Mouse (Mus musculus): ENCODE data around the gene Cmklr1. TPM values are rescaled to one million over a fixed set of nuclear protein-coding genes. Genes with fewer than 3 reads are reported as not detected.
"Not testable (repeated sequence)": the region's sequence is repeated elsewhere in the genome, so short reads cannot be mapped to it uniquely, and the experiment has no call there.

Cmklr1 gene
- polyA plus RNA-seq, 1 experiment, result 4.0 TPM

DNA sequence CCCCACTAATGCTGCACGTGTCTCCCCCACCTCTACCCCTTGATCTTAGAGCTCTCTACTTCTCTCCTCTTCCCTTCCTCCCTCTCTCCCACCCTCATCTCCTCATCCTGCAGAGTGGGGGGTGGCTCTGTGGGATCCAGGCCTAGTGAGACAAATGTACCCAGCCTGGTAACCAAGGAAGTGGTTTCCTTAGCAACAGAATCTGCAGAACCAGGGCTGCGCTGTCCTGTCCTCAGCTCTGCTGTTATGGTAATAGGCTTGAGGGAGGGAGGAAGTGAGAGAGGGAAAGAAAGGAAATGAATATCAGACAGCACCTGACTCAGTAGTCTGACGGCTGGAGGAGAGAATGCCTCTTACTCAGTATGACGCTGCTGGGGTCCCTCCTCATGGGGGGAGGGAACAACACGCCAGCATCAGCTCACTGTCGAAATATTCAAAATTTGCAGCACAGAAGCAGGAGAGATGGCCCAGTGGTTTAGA lies 58.4 kb downstream of the Cmklr1 start:
- DNase-seq (ENCODE audit: extremely low spot score in 1 of 2, low spot score in 1 of 2), result peak; percentile 89 to 90

DNA sequence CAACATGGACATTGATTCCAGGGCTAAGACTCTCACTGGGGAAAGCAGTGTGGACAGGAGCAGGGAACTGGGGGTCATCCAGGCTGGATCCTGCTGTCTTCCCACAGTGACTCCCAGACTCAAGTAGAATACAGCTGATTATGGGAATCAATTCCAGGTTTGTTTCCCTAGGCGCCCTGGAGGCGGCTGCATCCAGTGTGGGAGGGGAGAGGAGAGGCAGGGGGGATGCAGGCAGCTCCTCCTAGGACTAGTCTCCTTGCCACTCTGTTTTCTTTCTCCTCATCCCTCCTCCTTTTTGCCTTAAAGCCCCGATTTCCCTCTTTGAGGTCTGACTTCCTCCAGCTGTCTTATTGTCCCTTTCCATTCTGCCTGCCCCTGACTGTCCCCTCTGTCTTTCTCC lies 59.1 kb downstream of the Cmklr1 start:
- peak in 1 of 2 experiments; percentile 59 for DNase-seq (ENCODE audit: extremely low spot score in 1 of 2, low spot score in 1 of 2)

DNA sequence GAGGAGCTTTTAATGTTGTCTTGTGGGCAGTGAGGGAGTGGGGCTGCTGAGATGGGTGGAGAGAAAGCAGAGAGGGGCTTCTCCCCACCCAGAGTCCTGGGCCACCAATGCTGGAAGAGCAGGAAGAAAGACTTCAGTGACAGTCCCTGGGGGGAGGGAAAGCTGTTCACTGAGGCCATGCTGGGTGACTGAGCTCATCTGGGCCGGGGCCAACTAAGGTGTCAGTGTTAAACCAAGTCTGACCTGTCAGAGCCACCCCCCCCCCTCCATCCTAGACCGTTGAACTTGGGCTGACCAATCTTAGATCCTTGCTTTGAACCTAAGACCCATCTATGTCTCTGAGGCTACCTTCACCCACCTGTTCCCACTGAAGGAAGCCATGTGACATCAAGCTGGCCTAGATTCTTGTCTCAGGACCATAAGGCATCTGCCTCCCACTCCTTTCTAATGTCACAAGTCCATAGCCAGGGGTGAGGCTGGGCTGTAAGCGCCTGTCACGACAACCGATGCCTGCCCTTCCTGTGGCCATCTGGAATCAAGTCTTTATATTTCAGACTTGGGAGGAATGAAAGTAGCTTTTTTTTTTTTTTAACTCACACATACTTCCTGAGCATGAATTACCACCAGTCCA lies 60.1 kb downstream of the Cmklr1 start:
- DNase-seq (ENCODE audit: extremely low spot score in 1 of 2, low spot score in 1 of 2), result no peak

DNA sequence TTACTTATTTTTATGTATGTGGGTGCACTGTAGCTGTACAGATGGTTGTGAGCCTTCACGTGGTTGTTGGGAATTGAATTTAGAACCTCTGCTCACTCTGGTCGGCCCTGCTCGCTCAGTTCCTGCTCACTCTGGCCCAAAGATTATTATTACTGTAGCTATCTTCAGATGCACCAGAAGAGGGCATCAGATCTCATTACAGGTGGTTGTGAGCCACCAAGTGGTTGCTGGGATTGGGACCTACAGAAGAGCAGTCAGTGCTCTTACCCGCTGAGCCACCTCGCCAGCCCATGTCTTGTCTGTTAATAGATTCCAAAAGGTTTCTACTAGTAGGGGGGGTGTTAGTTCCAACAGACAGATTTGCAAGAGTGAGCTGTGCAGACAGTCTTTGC lies 63.8 kb downstream of the Cmklr1 start:
- DNase-seq (ENCODE audit: extremely low spot score in 1 of 2, low spot score in 1 of 2), result not testable (repeated sequence)

DNA sequence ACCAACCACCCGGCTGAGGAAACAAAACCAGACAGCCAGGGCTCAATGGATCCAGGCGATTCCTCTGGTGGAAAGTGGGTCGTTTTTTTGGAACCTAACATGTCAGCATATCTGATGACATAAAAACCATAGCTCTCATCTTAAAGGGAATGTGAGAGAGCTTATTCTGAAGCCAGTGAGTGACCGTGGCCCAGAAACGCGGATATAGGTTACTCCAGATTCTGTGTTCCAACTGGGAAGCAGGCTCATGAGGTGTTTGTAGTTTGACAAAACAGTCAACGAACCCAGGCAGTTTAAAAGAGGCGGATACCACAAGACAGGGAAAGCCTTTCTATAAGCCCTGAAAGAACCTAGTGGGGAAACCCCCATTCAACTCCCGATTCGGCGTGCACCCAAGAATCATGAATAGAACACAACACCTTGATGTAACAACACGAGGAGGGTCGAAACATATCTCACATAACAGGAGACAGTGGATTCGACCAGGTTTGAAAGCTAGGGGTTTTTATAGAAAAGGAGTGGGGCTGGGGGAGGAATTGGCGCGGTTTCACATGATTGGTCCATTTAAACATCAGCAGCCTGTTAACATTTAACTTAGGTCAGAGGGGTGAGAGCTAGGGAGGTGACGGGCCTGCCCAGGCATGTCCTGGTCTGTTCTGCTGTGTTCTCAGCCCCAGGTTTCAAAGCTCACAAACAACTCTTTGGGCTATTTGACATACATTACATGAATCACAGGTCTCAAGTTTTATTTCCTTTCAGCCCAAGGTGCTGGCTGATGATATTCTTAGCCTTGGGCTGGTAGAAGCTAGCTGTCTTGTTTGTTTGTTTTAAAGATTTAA lies 64.4 kb downstream of the Cmklr1 start:
- DNase-seq (ENCODE audit: extremely low spot score in 1 of 2, low spot score in 1 of 2), result not testable (repeated sequence)

DNA sequence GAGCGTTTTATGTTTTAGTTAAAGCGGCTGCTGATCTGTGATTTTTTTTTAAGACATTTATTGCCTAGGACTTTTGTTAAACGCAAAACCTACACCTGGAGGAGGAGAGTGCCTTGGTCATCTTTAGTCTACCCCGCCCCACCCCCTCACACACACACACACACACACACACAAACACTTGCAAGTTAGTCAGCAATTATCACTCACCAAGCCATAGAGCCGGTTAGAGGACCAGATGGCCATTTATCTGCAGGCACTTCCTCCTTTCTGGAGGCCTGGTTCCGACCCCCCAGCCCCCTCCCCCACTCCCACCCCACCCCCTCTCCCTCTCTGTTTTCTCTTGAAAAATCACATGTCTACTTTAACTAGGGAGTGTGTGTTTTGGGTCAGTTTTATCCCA lies 65.8 kb downstream of the Cmklr1 start:
- no peak for DNase-seq (ENCODE audit: extremely low spot score in 1 of 2, low spot score in 1 of 2)

DNA sequence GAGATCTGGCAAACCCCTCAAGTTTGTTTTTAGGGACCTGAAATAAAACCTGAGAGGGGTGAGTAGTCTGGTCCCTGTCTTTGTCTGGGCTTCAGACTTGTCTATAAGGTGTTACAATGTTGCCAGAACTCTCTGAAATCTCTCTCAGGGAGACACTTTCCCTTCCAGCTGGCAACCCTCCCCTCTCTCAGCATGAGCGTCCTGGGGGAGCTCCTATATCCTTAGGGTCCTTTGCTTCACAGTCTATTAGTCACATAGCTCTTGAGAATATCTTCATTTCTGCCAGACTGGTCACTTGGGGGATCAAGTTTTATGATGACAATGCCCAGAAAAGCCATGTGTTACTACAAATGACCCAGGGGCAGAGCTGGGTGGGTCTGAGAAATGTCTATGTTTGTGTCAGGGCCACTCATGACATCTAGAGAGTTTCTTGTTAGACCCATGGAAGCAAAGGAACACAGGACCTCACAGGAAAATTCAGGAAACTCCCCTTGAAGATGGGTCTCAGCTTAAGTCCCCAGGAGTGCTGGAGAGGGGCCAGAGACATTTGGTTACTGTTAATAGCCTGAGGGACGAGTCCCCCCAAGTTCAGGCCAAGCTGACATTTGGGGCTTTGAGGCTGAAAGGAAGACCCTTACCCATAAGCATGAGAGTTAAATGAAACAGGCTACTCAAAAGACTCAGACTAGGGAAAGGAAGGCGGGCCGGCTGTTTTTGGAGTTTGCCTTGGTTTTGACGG lies 66.6 kb downstream of the Cmklr1 start:
- DNase-seq (ENCODE audit: extremely low spot score in 1 of 2, low spot score in 1 of 2), result no peak

DNA sequence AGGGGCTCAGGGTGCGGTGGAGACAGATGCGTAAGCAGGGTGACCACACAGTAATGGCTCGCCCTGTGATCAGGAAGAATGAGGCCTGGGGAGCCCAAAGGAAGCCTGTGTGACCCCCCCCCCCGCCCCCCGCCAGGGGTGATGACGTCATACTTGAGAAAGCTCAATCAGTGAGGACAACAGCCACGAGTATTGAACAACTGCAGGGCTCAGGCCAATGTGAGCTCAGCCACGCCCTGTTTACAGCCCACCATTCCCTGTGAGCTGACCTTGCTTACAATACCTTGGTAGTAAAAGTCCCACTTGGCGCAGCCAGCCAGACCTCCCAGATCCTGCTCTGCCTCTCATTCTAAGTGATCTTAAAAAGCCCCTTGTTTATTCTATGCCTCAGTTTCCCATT lies 69.4 kb downstream of the Cmklr1 start:
- DNase-seq (ENCODE audit: extremely low spot score in 1 of 2, low spot score in 1 of 2), result no peak

DNA sequence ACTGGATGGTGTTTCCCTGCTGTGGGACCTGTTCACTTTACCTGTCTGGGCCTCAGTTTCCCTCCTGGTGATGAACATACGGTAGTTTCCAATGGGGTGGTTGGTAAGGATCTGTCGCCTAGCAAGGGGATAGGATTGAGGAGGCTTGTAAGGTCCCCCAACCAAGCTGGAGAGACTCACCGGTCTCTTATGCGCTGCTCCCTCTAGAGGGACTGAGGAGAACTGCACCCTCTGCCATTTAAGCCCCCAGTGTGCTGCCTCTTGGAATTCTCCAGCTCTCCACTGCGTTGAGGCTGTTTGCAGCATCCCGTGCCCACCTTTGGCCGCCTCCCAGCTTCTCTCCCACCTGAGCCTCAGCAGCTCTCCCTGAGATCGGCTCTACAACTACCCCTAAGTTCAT lies 70.0 kb downstream of the Cmklr1 start:
- no peak for DNase-seq (ENCODE audit: extremely low spot score in 1 of 2, low spot score in 1 of 2)

DNA sequence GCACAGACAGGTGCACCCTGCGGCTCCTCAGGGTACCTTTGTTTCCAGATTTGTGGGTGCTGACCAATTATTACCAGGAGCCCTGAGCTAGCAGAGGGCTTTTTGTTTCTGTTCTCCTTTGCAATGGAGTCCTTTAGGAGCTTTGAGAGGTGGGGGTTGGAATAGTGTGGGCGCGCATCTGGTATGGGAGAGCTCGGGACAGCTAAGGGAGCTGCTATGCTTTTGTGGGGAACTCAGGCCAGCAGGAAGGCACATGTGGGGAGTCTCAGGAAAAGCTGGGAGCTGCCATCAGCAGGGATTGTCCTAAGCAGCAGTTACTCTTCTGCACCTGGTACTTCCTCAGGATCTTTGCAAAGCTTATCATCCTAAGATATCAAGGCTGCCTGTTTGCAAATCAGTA lies 71.1 kb downstream of the Cmklr1 start:
- DNase-seq (ENCODE audit: extremely low spot score in 1 of 2, low spot score in 1 of 2), result no peak

DNA sequence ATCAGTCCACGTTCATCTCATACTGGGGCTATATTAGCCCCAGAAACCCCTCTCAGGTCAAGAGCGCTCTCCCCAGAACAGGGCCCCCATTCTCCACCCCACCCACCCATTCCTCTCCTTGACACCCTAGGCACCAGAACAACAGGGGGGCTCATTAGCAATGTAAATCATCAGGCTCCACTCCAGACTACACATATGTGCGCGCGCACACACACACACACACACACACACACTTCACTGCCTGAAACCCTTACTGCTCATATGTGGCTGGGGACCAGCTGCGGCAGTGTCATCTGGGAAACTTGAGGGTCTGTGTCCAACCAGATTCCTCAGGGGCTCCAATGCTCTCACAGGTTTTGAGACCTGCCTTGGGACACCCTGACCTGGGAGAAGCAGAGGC lies 71.8 kb downstream of the Cmklr1 start:
- DNase-seq (ENCODE audit: extremely low spot score in 1 of 2, low spot score in 1 of 2), result no peak

DNA sequence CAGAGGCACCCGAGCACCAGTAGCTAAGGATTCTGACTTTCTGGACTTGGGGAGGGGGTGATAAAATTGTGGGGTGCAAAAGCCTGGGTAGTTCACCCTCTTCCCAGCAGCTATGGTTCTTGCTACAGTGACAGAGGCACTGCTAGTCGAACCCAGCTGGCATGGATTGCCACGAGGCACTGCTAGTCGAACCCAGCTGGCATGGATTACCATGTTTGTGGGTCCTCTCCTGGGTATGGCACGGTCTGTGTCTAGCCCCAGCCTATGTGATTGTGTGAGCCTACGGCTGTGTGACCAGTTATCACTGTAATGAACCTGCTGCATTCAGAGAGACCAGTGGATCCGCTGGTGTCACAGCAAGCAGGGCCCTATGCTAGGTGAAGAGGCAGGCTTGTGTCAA lies 72.7 kb downstream of the Cmklr1 start:
- no peak for DNase-seq (ENCODE audit: extremely low spot score in 1 of 2, low spot score in 1 of 2)

DNA sequence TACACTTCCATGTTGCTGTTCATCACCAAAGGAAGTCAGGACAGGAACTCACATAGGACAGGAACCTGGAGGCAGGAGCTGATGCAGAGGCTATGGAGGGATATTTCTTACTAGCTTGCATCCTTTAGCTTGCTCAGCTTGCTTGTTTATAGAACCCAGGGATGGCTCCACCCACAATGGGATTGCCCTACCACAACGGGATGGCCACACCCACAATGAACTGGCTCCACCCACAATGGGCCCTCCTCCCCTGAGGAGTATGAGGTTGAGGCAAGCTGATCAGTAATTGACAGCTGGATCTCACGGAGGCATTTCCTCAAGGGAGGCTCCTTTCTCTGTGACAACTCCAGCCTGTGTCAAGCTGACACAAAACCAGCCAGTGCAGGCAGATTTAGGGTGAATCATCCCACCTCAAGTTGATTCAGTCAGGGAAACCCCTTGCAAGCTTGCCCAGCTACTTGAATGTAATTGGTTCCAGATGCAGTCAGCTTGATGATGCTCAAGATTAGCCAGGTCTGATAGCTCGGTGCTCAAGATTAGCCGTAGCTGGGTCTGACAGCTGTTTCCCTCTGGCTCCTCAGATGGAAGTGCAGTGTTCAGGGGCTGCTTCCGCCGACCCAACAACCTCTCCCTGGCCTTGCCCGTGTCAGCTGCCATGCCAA lies 80.0 kb downstream of the Cmklr1 start:
- no peak for DNase-seq (ENCODE audit: extremely low spot score in 1 of 2, low spot score in 1 of 2)

DNA sequence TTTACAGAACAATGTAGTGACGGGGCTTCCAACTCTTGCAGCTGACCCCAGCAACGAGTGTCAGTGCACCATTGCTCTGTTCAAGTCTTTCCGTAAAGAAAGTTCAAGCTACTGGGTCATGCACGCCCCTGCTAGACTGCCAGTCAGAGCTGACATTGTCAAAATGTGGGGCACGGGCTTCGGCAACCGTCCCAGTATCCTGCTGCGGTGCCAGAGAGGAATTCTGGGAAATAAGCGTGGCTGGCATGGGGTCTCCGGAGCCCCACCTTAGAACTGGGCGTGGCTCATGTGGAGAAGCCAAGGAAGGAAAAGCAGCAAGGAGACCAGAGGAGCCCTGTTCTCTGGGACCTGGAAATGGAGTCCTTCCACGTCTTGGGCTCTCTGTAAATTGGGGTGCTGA lies 84.4 kb downstream of the Cmklr1 start:
- no peak for DNase-seq (ENCODE audit: extremely low spot score in 1 of 2, low spot score in 1 of 2)

DNA sequence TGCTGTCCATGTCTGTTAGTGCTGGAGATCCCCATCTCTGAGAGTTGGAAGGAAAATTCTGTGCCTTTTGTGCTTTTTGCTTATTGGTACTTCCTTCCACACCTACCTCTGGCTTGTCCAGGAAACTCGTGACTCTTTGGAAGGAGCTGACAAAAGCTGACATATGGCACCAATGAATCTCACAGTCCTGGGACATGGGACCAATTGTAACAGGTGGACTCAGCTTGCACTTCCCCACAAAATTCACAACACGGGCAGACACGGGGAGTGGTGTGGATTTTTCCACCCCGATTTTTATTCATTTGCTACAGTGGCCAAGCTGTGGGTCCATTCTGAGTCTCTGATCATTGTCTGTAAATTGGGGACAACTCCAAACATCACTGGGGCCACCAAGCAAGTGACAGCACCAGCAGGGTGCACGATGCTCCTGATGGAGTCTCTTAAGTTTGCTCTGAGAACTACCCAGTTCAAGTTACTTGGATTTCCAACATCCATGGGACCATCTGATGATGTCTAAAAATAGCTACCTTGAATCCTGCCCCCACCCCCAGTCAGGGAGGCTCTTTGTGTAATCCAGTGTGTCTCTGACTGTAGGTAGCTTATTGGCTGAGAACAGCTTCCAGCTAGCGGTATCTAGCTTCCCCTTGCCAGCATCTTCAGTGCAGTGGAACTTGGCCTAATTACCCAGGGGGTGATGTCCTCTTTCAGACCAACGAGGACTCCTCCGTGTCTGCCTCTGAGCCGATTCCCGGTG lies 84.9 kb downstream of the Cmklr1 start:
- no peak for DNase-seq (ENCODE audit: extremely low spot score in 1 of 2, low spot score in 1 of 2)

DNA sequence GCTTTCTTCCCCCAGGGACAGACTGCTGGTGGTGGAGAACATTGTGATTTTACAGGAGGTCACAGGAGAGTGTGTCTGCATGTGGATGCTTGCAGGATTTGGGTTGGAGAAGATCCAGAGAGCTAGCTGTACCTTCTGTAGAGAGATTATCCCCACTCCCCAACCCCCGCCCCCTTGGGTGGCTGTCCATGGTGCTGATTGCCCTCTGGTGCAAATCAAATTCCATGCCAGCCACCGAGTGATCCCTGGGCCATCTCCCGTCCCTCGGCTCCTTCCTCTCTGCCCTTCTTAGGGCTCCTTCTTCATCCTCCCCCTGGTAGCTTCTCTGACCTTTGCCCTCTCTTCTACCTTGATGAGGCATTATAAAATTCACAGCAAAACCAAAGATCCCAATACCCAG lies 85.8 kb downstream of the Cmklr1 start:
- no peak for DNase-seq (ENCODE audit: extremely low spot score in 1 of 2, low spot score in 1 of 2)
